Mouse (Mus musculus) thymus, postnatal 36 days (tissue): Measurements from ENCODE around the gene Otulin.
A peak's percentile ranks its signal among the peaks of the same experiment; 100 is the strongest.

ENCODE experiments used
- DNase-seq, 2 experiments: peaks; one replicate each; pipeline ENCODE4 v3.0.0; 2022; ENCODE audit warnings: mixed read lengths in 2 of 2

Gene Otulin

DNA sequence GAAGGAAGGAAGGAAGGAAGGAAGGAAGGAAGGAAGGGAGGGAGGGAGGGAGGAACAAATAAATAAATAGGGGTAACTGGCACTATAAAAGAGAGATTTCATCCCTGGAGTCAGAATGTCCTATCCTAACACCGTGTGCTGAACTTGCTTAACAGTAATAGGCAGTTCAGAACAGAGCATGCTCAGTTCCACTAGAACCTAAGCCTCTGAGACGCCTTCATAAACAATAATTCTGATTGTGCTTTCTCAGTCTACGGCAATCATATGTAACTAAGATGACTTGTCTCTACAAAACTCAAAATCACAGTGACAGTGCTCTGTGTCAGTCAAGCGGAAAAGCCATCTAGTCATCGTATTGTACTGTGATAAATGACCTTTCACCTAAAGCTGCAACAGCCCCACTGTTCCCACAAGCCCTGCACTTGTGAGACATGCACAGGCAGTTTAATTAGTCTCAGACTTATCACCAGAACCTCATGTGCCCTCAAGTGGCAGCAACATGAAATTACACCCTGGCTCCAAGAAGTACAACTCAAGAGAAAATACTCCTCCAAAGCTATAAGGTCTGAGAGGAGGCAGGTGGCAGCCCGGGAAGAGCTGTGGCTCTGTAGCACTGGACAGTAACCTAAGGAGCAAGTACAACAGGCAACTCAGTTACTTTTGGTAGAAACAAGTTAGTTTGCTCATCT lies 17.8 kb downstream of the Otulin start:
- DNase-seq: peak; percentile 55 to 57

DNA sequence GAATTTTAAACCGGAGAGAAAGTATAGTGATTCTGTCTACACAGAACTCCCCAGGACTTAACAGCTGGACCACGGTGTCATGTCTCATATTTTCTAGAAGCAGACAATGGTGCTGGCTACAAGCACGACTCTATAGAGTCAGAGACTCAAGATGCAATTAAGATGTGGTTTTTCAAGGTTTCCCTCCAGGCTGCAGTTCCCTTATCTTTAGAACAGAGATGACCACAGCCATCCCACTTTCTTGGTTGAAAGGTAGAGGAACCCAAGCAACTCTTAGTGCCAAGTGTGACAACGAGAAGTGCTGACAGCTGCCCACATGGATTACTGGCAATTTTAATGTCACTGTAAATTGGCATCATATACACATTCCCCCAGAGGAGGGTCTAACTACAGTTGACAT lies 20.9 kb downstream of the Otulin start:
- DNase-seq: no peak

DNA sequence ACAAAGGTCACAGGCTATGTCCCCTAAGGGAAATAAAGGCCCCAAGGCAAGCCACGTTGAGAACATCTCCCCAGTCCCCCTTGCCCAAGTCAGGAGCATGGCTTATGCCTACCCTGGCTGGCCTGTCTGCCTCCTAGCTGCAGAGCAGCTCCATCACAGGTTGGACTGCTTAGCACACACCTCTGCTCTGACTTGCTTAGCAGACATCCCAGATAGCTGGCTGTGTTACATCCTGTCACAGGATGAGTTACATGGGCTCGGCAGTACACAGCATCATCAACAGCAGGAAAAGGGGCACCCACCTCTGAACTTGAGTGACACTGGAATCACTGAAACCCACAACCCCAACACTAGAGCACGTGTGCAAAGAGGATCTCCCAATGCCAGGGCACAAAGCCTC lies 25.2 kb downstream of the Otulin start:
- DNase-seq: no peak

DNA sequence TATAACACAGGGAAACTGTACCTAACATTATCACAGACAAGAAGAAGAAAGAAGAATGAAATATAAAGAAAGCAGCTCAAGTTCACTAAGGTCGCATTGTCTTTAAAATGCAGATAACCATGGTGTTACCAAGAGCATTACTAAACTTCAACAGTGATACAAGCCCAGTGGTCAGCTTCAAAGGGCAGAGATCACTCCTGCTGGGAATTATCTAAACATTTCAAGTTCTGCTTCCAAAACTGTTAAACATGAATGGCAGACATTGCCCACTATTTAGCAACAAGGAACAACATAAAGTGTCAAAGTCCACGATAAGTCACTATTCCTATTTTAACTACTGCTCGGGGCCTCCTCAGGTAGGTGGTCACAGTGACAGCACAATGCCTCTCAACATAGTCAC lies 25.9 kb downstream of the Otulin start:
- no peak for DNase-seq

DNA sequence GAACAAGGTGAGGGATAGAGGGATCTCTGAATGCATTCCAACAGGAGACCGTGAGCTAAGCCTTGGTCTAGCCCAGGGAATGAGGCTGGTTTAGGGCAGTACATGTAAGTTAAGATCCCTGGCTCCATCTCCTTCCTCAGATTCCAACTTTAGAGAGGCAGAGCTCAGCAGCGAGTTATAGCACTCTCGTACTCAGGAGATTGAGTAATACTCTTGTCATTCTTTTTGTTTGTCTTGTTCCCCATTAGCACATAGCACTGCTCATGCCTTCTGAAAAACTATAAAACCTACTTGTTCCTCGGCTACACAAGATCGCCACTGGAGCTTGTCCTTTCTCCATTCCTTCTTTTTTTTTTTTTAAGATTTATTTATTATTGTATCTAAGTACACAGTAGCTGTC lies 30.0 kb downstream of the Otulin start:
- no peak for DNase-seq

DNA sequence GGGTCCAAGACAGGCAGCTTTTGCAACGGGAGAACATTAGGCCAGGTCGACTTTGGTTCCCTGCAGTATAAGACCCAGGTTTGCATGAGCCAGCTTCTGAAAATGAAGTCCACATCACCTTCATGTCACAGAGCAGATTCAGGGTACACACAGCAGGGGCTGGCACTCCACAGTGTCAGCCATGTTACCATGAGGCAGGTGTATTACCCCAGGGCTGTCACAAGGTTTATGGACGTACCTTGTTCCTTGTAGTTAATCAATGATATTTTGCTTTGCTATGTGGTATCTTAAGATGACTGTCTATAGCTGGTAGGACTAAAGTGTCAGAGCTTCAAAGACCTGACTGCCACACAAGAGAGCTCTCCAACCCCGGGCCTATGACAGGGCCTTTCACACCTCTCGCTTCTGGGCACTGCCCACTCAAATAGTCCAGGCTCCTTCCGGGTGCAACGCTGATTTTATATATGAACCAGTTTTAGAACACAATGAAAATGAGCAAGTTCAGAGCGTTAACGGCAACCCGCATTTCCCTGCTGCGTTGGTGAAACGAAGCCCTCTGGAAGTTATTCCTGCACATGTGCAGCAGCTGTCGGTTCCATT lies 31.6 kb downstream of the Otulin start:
- DNase-seq: no peak

DNA sequence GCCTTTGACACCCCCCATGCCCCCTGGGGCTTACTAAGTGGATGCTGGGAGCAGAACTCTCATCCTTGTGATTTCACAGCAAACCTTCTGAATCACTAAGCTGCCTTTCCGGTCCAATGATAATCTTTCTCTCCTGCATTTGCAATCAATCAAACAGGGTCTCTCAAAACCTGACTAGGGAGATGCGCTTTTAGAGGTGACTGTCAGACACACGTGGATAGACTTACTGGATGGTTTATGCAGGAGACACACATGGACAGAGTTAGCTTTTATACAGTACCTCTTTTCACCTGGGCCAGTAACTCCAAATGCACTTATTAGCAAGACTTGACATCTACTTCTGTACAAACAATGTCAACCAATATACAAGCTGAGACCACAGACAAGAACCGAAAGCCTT lies 33.0 kb downstream of the Otulin start:
- no peak for DNase-seq

DNA sequence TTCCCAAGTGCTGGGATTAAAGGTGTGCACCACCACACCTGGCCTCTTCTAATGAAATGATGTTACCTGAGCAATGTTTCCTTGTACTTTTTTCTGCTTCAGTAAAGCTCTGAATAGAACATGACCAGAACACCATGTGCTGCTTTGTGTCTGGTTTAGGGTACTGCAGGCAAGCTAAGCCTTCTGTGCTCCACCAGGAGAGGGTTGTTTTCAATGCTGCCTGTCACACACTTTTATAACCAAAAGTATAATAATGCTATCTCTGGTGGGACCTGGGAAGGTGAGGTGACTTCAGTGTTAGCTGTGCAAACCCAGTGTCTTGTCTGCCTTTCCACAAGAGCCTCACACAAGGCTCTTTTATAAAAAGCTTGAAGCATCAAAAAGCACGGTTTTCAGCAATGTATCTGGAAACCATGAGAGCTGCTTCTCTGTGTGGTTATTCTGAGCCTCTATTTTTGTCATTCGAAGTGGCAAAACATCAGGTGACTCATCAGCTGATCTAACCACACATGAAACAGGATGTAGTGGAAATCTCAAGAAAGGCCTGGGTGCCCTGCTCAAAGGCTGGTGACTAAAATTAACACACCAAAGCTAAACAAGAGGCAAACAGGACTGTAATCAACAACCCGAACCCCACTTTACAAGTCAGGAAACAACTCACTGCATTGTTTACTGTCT lies 33.9 kb downstream of the Otulin start:
- peak; percentile 26 to 37 for DNase-seq

DNA sequence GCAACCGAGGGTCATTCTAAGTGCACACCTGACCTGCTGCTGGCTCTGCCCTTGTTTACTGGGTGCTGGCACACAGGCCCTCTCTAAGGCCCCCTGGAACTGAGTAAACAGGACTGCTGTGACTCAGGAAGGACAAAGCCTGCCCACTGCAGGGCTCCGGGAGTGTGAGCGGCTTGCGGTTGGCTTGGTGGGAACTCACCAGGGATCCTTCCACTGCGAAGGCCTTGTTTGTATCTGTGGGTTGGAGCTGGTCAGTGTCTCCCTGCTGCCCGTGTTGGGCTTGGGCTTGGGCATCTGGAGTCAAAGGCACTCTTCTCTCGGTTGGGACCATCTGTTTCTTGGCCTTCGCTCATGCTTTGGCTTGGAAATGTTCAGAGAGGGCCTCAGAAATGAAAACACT lies 34.9 kb downstream of the Otulin start:
- no peak for DNase-seq

DNA sequence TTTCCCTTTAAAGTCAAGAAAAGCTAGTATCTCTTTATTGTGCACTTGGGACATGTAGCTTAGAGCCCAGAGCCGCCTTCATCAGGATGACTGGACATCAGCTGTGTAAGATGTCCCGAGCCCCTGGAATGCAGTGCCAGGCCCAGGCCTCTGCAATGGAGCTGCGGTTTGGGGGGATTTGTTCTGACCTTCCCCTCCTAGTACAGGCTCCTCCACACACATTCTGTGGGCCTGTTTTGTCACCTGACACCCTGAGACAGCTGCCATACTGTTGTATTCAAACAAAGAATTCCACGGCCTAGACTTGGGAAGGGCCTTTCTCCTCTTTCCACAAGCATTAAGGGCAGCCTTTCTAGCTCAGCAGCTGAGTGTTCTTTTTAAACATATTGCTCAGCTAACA lies 35.5 kb downstream of the Otulin start:
- no peak for DNase-seq

DNA sequence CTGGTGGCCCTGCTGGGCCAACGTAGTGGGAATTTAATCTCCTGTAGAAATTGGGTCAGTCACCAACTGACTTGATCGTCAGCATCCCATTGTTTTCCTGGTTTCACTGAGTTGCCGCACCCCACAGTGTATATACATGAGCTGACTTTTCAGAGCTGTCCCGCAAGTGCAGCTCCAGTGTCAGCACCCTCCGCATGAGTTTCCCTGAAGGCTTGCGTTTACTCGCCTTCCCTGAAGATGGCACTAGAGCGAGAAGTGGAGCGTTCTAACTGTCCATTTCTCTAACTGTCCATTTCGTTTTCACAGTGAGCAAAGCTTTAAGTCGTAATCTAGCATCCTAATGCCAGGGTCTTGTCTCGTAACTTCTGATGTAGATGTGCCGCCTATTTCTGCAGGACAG lies 36.8 kb downstream of the Otulin start:
- DNase-seq: no peak

DNA sequence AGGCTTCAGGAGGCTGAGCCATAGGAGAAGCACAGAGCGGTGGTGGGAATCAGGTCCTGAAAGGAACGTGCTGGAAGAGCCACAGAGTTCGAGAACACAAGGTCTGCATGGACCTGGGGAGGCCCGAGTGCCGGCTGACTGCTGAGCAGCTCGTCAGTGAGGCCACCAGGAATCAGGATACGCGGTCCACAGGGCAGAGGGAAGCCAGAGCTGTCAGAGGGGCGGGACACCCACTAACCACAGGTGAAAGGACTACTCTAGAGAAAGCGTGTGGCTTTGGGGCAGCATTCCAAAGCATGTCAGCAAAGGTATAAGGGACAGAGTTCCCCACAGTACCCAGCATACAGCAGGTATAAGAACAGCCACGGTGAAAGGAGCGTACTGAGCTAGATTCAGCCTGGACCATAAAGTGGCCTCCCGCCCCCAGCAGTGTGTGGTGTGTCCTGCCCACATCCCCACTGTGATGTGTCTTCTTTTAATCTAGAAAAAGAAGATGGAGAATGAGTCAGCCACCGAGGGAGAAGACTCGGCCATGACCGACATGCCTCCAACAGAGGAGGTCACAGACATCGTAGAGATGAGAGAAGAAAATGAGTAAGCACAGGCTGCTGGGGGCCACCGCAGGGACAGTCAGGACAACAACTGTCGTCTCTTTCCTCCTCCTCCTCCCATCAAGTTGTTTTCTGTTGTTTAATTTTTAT lies 37.7 kb downstream of the Otulin start:
- DNase-seq: no peak

DNA sequence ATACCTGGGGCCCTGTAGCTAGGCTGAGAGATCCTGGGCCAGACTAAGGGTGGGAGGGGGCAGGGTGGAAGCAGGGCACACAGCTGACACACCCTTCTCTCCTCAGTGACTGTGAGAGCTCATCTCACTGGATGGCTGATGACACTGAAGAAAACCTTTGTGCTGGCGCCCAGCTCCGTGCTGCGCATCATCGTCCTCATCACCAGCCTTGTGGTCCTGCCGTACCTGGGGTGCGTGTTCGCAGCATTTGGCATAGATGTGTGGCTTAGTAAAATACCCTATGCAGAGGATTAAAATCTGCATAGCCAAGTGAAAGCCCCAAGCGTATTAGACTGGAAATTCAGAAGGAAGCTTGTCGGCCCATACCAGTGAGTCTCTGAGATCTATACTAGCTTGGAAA lies 39.7 kb downstream of the Otulin start:
- DNase-seq: no peak

DNA sequence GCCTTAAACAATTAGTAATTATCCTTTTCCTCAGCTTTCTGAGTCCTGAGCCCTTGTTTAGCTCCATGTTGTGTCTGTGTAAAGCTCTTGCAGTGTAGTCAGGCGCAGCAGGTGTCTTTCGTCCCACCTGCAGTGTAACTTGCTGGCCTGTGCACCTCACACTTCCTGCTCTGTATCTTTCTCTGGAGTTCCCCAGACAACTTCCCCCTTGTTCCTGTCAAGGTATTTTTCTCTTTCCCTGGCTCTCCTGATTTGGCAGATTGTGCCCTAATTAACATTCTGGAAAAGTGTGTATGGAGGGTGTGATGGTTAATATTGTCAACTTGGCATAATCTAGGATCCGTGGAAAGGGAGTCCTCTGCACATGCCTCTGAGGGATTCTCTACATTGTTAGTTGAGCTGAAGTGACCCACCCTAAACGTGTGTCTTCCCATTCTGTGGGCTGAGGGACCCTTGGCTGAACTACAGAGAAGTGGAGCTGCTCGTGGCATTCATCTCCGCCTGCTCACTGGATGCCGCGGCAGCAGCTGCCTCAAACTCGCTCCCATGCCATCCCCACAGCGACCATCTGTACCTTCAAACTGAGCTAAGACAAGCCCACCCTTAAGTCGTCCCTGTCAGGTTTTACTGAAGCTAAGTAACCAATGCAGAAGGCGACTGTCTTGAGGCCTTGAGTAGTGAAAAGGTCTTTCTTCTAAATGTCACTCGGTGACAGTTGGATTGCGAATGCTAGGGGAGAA lies 42.2 kb downstream of the Otulin start:
- no peak for DNase-seq

DNA sequence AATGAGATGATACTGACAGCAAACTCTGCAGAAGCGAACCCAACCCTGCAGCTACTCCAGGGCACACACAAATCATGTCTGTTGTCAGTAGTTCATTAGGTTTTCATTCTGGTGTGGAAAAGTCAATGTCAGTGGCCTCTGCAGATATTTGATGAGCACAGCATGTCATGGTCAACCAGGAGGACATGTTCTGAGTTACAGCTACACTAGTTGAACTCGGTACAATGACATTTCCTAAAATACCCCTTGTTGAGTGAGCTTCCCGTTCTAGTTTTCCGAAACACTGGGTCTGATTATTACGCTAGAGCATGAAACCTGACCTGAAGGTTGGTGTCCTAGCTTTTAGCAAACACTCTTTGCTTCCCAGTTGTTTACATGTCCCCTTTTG lies 44.4 kb downstream of the Otulin start:
- DNase-seq: no peak

DNA sequence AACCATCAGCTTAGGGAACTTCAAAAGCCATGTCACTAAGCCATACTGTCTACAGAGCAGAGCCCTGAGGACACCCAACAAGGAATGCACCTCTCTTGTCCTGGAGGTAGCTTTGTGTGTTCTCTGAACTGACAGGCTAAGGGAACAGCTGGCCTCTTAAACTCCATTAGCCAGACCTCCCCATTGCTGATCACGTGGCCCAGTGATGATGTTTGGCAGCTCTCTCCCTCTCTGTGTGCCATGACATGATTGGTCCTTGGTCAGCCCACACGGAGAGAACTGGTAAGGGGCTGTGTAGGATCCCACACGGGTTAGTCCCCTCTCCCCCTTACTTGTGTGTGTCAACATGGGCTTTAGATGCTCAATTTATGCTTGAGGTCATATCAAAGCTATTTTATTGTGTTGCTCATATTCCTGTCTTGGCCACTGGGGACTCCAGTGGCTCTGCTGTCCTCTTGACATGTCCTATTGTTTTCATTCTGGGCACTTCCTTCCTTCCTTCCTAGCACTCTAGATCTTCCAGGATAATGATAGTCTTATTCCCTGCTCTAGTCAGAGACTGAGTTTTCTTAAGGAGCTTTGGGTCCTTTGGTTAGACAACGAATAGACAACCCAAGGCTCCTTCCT lies 44.9 kb downstream of the Otulin start:
- DNase-seq: no peak

DNA sequence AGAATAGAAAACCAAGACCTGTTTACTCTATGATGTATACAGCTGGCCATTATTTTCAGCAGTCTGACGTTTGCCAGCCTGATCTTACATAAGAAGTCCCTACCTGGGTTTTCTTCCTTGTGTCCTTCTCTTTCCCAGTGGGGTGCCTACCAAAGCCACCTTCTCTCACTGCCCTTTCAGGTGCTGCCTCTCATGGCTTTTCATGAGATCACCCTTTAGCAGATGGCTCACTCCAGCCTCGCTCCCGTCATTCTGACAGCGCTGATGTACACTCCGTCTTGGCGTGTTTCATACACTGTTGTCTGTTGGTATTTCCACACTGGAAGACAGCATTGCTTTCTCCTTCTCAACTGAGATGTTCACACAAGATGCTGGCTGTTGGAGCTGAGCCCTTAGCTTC lies 46.9 kb downstream of the Otulin start:
- no peak for DNase-seq

DNA sequence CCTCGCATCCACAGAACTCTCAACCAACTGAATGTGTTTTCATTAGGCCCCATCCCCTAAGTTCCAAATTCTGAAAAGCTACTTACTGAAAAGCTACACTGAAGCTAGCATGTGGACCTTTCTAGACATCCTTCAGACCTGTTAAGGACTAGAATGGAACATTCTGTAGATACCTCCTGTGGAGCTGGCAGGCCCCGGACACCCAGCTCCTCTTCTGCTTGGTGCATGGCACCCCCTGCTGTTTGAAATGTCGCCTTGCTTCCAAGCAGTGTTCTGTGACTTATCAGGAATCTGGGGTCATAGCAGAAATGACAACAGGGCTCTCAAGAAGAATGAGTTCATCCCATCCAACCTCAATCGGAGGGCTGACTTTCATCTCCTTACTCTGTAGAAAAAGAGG lies 47.5 kb downstream of the Otulin start:
- DNase-seq: peak; percentile 41

DNA sequence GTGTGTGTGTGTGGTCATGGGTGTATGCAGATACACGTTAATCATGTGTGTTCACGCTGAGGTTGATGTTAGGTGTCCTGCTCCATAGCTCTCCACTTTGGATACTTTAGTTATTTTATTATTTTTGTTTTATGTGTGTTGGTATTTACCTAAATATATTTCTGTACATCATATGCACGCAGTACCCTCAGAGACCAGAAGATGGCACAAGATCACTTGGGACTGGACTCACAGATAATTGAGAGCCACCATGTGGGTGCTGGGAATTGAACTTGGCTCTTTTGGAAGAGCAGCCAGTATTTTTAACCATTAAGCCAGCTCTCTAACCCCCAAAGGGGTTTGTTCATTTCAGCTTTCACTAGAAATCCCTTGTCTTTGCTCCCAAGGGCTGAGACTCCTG lies 48.1 kb downstream of the Otulin start:
- peak in 1 of 2 experiments; percentile 40 for DNase-seq

DNA sequence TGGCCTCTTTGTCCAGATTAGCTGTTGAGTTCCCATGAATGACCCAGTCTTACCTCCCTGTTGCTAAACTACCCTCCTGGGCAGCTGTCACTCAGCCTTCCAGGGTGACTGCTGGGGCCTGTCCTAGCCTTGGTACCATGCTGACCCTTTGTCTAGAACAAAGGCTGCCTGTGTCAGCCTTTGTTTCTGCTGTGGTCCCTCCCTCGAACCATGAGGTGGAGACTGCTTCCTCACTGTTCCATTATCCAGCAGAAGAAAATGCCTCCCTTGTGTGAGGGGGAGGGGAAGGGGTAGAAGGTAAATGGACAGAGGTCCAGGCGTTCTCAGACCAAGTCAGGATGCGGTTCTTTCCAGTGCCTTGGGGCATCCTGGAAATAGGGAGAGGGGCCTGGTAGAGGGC lies 48.9 kb downstream of the Otulin start:
- DNase-seq: no peak

DNA sequence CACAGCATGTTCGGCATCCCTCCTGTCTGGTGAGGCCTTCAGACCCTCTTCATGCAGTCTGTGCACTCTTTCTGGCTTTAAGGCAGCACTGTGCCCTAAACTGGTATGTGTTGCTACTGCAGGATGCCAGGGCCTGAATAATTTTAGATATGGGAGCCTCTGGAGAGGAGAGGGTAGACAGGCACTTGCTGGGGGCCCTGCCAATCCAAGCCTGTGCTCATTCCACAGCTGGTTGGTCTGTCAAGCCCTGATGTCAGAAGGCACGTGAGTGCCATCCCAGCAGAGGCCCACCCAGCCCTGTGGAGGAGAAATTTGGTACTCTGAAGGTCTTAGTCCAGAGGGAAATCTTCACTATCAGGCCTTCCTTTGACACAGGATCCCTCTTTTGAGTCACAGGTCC lies 49.7 kb downstream of the Otulin start:
- DNase-seq: no peak

DNA sequence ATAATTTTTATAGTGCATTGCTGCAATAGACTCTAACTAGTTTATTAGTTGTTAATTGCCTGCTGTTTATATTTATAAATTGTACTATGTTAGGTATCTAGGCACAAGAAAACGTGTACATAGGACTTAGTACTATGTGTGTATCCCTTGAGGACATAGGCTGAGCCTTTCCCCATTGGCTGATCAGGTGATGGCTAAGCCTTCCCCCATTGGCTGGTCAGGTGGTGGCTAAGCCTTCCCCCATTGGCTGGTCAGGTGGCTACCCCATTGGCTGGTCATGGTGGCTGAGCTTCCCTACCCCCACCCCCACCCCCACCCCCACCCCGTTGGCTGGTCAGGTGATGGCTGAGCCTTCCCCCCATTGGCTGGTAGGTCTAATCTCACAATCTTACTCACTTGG lies 50.6 kb downstream of the Otulin start:
- no peak for DNase-seq

DNA sequence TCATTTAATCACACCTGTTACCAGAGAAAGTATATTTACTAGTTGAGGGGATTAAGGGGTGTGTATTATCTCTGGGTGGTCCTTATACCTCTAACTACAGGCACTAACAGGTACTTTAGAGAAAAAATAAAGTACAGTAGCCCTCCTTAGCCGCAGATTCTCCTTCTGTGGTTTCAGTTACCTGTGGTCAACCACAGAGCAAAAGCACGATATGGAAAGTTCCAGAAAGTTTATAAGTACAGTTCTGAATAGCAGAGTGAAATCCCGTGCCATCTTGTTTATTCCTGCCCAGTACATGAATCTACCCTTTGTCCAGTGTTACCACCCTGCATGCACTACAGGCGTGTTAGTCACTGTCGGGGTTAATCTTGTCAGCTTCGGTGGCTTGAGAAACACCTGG lies 51.6 kb downstream of the Otulin start:
- no peak for DNase-seq
